Mouse (Mus musculus): ENCODE results near the gene Chrna10.

The Chrna10 gene

GRCm38 (mm10) chr7:102116579-102117331 is at the start of gene Chrna10:
Gene Chrna10, minus strand, starts transcription at chr7:102116828.
- in situ Hi-C loops (cut with MboI; ENCODE audit: low sequenced_read_pairs) = no loop called here

GRCm38 (mm10) chr7:102153691-102154090 is 37.1 kb upstream of the Chrna10 start:
- in situ Hi-C loops (cut with MboI; ENCODE audit: low sequenced_read_pairs) = no loop called here

GRCm38 (mm10) chr7:102137898-102138297 is 21.3 kb upstream of the Chrna10 start:
- in situ Hi-C loops (cut with MboI; ENCODE audit: low sequenced_read_pairs) = no loop called here

GRCm38 (mm10) chr7:102137464-102137863 is 20.8 kb upstream of the Chrna10 start:
- in situ Hi-C loops (cut with MboI; ENCODE audit: low sequenced_read_pairs) = no loop called here

- in situ Hi-C loops (cut with MboI; ENCODE audit: low sequenced_read_pairs) = no loop called here
Observed at GRCm38 (mm10) chr7:102132395-102132794, 15.8 kb upstream of the Chrna10 start.

GRCm38 (mm10) chr7:102120326-102120725 is 3.7 kb upstream of the Chrna10 start:
- in situ Hi-C loops (cut with MboI; ENCODE audit: low sequenced_read_pairs) = no loop called here

GRCm38 (mm10) chr7:102117382-102117781 is 754 bp upstream of the Chrna10 start:
- in situ Hi-C loops (cut with MboI; ENCODE audit: low sequenced_read_pairs) = no loop called here

GRCm38 (mm10) chr7:102113151-102113729 is 3.4 kb downstream of the Chrna10 start:
- in situ Hi-C loops (cut with MboI; ENCODE audit: low sequenced_read_pairs) = no loop called here

GRCm38 (mm10) chr7:102109746-102110145 is 6.9 kb downstream of the Chrna10 start:
- in situ Hi-C loops (cut with MboI; ENCODE audit: low sequenced_read_pairs) = no loop called here

- in situ Hi-C loops (cut with MboI; ENCODE audit: low sequenced_read_pairs) = no loop called here
Observed at GRCm38 (mm10) chr7:102109171-102109570, 7.5 kb downstream of the Chrna10 start, which contains the start of gene Art5. Gene Art5, minus strand, starts transcription at chr7:102109489.

GRCm38 (mm10) chr7:102108206-102108605 is 8.4 kb downstream of the Chrna10 start:
- in situ Hi-C loops (cut with MboI; ENCODE audit: low sequenced_read_pairs) = no loop called here

GRCm38 (mm10) chr7:102106700-102107141 is 9.9 kb downstream of the Chrna10 start:
- in situ Hi-C loops (cut with MboI; ENCODE audit: low sequenced_read_pairs) = no loop called here

GRCm38 (mm10) chr7:102104126-102104525 is 12.5 kb downstream of the Chrna10 start:
- in situ Hi-C loops (cut with MboI; ENCODE audit: low sequenced_read_pairs) = no loop called here

GRCm38 (mm10) chr7:102103555-102103954 is 13.1 kb downstream of the Chrna10 start:
- in situ Hi-C loops (cut with MboI; ENCODE audit: low sequenced_read_pairs) = no loop called here

- in situ Hi-C loops (cut with MboI; ENCODE audit: low sequenced_read_pairs) = no loop called here
Observed at GRCm38 (mm10) chr7:102102696-102103095, 13.9 kb downstream of the Chrna10 start.

GRCm38 (mm10) chr7:102102241-102102640 is 14.4 kb downstream of the Chrna10 start:
- in situ Hi-C loops (cut with MboI; ENCODE audit: low sequenced_read_pairs) = no loop called here

- in situ Hi-C loops (cut with MboI; ENCODE audit: low sequenced_read_pairs) = no loop called here
Observed at GRCm38 (mm10) chr7:102101487-102101886, 15.1 kb downstream of the Chrna10 start, which contains the start of gene Art1. Gene Art1, plus strand, starts transcription at chr7:102101743.

- in situ Hi-C loops (cut with MboI; ENCODE audit: low sequenced_read_pairs) = no loop called here
Observed at GRCm38 (mm10) chr7:102100868-102101267, 15.8 kb downstream of the Chrna10 start.

GRCm38 (mm10) chr7:102099760-102100661 is 16.6 kb downstream of the Chrna10 start:
- in situ Hi-C loops (cut with MboI; ENCODE audit: low sequenced_read_pairs) = loop anchor here (25.0 kb wide), 1 partner anchor 438 kb away; the partner anchor contains the start of gene Clpb

- in situ Hi-C loops (cut with MboI; ENCODE audit: low sequenced_read_pairs) = loop anchor here (25.0 kb wide), 1 partner anchor 425 kb away; the partner anchor contains the start of gene Clpb
Observed at GRCm38 (mm10) chr7:102087336-102087735, 29.3 kb downstream of the Chrna10 start.

Measured in CH12F3 (cell line).